Mouse (Mus musculus): ENCODE data around the gene Lsp1.

Gene Lsp1

GRCm38 (mm10) chr7:142460636-142461077 lies at the start of gene Lsp1:
Gene Lsp1, plus strand, starts transcription at chr7:142460809.
- DNase-seq (ENCODE audit: low read depth): no peak

GRCm38 (mm10) chr7:142413285-142413684 lies 47.3 kb upstream of the Lsp1 start:
- no peak for DNase-seq (ENCODE audit: low read depth)

GRCm38 (mm10) chr7:142415314-142415713 lies 45.3 kb upstream of the Lsp1 start:
- DNase-seq (ENCODE audit: low read depth): no peak

- no peak for DNase-seq (ENCODE audit: low read depth)
Measured at GRCm38 (mm10) chr7:142416225-142416624, 44.4 kb upstream of the Lsp1 start.

GRCm38 (mm10) chr7:142418027-142418426 lies 42.6 kb upstream of the Lsp1 start:
- DNase-seq (ENCODE audit: low read depth): no peak

GRCm38 (mm10) chr7:142418679-142419078 lies 41.9 kb upstream of the Lsp1 start:
- no peak for DNase-seq (ENCODE audit: low read depth)

- DNase-seq (ENCODE audit: low read depth): peak; percentile 73
Measured at GRCm38 (mm10) chr7:142419887-142420286, 40.7 kb upstream of the Lsp1 start.

- DNase-seq (ENCODE audit: low read depth): no peak
Measured at GRCm38 (mm10) chr7:142421826-142422225, 38.8 kb upstream of the Lsp1 start.

GRCm38 (mm10) chr7:142425641-142426213 lies 34.9 kb upstream of the Lsp1 start:
- DNase-seq (ENCODE audit: low read depth): peak; percentile 18

GRCm38 (mm10) chr7:142428213-142428612 lies 32.4 kb upstream of the Lsp1 start:
- DNase-seq (ENCODE audit: low read depth): peak; percentile 52

- peak; percentile 22 for DNase-seq (ENCODE audit: low read depth)
Measured at GRCm38 (mm10) chr7:142430160-142430678, 30.4 kb upstream of the Lsp1 start.

GRCm38 (mm10) chr7:142431106-142431505 lies 29.5 kb upstream of the Lsp1 start:
- DNase-seq (ENCODE audit: low read depth): no peak

- no peak for DNase-seq (ENCODE audit: low read depth)
Measured at GRCm38 (mm10) chr7:142433623-142434022, 27.0 kb upstream of the Lsp1 start.

GRCm38 (mm10) chr7:142434137-142434865 lies 26.3 kb upstream of the Lsp1 start, which contains the start of gene Syt8:
Gene Syt8, plus strand, starts transcription at chr7:142434850.
- DNase-seq (ENCODE audit: low read depth): no peak

- DNase-seq (ENCODE audit: low read depth): peak; percentile 81
Measured at GRCm38 (mm10) chr7:142435524-142435923, 25.1 kb upstream of the Lsp1 start.

- DNase-seq (ENCODE audit: low read depth): peak; percentile 68
Measured at GRCm38 (mm10) chr7:142437324-142437723, 23.3 kb upstream of the Lsp1 start.

- no peak for DNase-seq (ENCODE audit: low read depth)
Measured at GRCm38 (mm10) chr7:142439966-142440365, 20.6 kb upstream of the Lsp1 start.

GRCm38 (mm10) chr7:142440657-142441114 lies 19.9 kb upstream of the Lsp1 start:
- DNase-seq (ENCODE audit: low read depth): peak; percentile 65

- DNase-seq (ENCODE audit: low read depth): no peak
Measured at GRCm38 (mm10) chr7:142441585-142441984, 19.0 kb upstream of the Lsp1 start, which contains the start of gene Tnni2. Gene Tnni2, plus strand, starts transcription at chr7:142441808.

GRCm38 (mm10) chr7:142442081-142442907 lies 18.3 kb upstream of the Lsp1 start:
- DNase-seq (ENCODE audit: low read depth): peak; percentile 51

GRCm38 (mm10) chr7:142442908-142443420 lies 17.6 kb upstream of the Lsp1 start:
- no peak for DNase-seq (ENCODE audit: low read depth)

GRCm38 (mm10) chr7:142443474-142443873 lies 17.1 kb upstream of the Lsp1 start:
- no peak for DNase-seq (ENCODE audit: low read depth)
